Mouse (Mus musculus) spleen, adult 2 months (tissue): ENCODE measurements around the gene E130114P18Rik.

Experiments
- CTCF ChIP-seq: fragments of 200-500 bp; IDR thresholded peaks from 2 replicates; pipeline ENCODE4 v1.5.1; 2011; ENCODE audit warnings: mild to moderate bottlenecking, inconsistent platforms; ENCODE audit not compliant: insufficient read depth, insufficient read length, insufficient replicate concordance; ENCODE audit errors: extremely low read depth
- POLR2A ChIP-seq: fragments of 200-500 bp; IDR thresholded peaks from 2 replicates; pipeline ENCODE4 v1.6.1; 2011; ENCODE audit warnings: low read depth, low read length, inconsistent platforms

DNA sequence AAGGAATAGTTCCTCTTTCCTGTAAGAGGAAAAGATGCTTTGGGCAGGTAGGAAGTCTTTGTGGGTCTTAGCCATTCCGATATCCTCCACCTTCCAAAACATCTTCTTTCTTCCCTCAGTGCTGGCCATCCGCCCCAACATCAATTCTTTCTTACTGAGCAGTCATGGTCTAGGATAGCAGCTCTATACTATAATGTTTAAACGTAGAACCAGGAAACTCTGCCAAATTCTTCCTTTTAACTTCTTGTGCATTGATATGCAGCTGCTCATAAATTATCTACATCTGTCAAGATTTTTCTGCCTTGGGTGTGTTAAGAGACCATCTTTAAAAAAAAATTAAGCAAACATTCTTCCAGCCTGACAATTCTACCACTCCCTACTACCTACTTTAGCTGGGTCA is 47.5 kb downstream of the E130114P18Rik start:
- no peak for TF ChIP-seq CTCF
- TF ChIP-seq POLR2A, result no peak
